Mouse (Mus musculus): ENCODE measurements around the gene Anxa5. TPM values are rescaled to one million over a fixed set of nuclear protein-coding genes. Genes with fewer than 3 reads are reported as not detected.
A peak's percentile ranks its signal among the peaks of the same experiment; 100 is the strongest.

Gene Anxa5
- polyA plus RNA-seq, 1 experiment from 2014 or later = 323 TPM

DNA sequence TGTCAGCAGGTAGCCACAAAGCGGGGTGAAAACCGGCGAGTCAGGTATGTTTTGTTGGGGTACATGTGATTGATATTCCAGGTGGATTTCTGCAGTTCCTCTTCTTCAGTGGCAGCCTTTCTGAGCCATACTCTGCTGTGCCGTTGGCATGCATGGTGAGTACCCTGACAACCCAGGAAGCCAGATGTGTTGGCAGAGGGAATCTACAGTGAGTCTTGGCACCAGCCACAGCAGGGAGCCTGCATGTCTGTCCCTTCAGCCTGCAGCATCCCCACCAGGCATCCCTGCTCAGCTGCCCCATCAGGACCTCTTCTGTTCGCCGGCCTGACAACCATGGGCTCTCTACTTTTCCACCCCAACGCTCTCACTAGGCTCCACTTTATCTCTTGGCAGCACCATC, 25.9 kb upstream of the Anxa5 start:
- no peaks in the 10 kb centered on the region; the same call in 1 of the 2 replicates for H3K27me3 ChIP-seq (ENCODE audit: control insufficient read depth, insufficient read depth, low read length)
- H3K4me2 ChIP-seq (ENCODE audit: low read depth, low read length) = no peak overlapping the region
- no peak overlapping the region for H3K4me3 ChIP-seq (replicated peaks; ENCODE audit: low read length)
- H3K9ac ChIP-seq (ENCODE audit: low read length) = no peak overlapping the region
- H3K9me3 ChIP-seq (replicated peaks; ENCODE audit: control insufficient read depth, low read length) = no peaks in the 10 kb centered on the region
- no peak overlapping the region for H3K27ac ChIP-seq (ENCODE audit: low read length)
- no peaks in the 10 kb centered on the region for H3K36me3 ChIP-seq (ENCODE audit: control insufficient read depth, insufficient read depth, low read length)
- ATAC-seq (ENCODE audit: insufficient read depth, low FRiP score) = no peak
- 72% methylated on average over 7 of the region's 7 CpGs for WGBS
- peaks cover 2% of the 10 kb centered on the region; the same call in 1 of the 2 replicates for H3K4me1 ChIP-seq (ENCODE audit: control insufficient read depth, insufficient read depth, low read length)

GRCm38 (mm10) chr3:36500976-36501375, 25.3 kb upstream of the Anxa5 start:
- Histone ChIP-seq H3K4me3 (replicated peaks; ENCODE audit: low read length) (no peak overlapping the region), H3K9me3 (replicated peaks; ENCODE audit: control insufficient read depth, low read length) (no peaks in the 10 kb centered on the region), H3K27me3 (ENCODE audit: control insufficient read depth, insufficient read depth, low read length) (no peaks in the 10 kb centered on the region; the same call in 1 of the 2 replicates), H3K27ac (ENCODE audit: low read length) (no peak overlapping the region), H3K36me3 (ENCODE audit: control insufficient read depth, insufficient read depth, low read length) (no peaks in the 10 kb centered on the region), H3K9ac (ENCODE audit: low read length) (no peak overlapping the region), H3K4me2 (ENCODE audit: low read depth, low read length) (no peak overlapping the region), H3K4me1 (ENCODE audit: control insufficient read depth, insufficient read depth, low read length) (peaks cover 4% of the 10 kb centered on the region; the same call in 1 of the 2 replicates)
- WGBS = 81% methylated on average over 8 of the region's 8 CpGs
- ATAC-seq (ENCODE audit: insufficient read depth, low FRiP score) = no peak

DNA sequence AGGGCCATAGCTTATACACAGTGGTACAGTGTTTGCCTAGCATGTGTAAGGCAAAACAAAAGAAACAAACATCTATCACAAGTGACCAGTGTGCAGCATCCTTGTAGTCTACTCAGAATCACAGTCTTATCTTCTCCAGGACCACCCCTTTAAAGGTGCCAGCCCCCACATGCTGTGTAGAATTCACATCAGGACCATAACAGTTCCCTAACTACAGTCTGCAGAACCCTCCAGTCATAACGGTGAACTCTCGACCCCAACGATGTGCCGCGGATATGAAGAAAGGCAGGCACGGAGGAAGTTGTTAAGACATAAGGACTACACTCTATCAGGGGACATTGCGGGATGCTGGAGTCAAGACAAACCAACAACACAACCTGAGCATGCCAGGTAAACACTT, 23.7 kb upstream of the Anxa5 start:
- H3K36me3 ChIP-seq (ENCODE audit: control insufficient read depth, insufficient read depth, low read length) = no peaks in the 10 kb centered on the region
- no peak overlapping the region for H3K4me2 ChIP-seq (ENCODE audit: low read depth, low read length)
- ATAC-seq (ENCODE audit: insufficient read depth, low FRiP score) = no peak
- H3K9me3 ChIP-seq (replicated peaks; ENCODE audit: control insufficient read depth, low read length) = no peaks in the 10 kb centered on the region
- H3K4me1 ChIP-seq (ENCODE audit: control insufficient read depth, insufficient read depth, low read length) = peaks cover 4% of the 10 kb centered on the region; the same call in 1 of the 2 replicates
- H3K27ac ChIP-seq (ENCODE audit: low read length) = no peak overlapping the region
- H3K27me3 ChIP-seq (ENCODE audit: control insufficient read depth, insufficient read depth, low read length) = no peaks in the 10 kb centered on the region; the same call in 1 of the 2 replicates
- WGBS = 94% methylated on average over 7 of the region's 7 CpGs
- H3K4me3 ChIP-seq (replicated peaks; ENCODE audit: low read length) = no peak overlapping the region
- H3K9ac ChIP-seq (ENCODE audit: low read length) = no peak overlapping the region

DNA sequence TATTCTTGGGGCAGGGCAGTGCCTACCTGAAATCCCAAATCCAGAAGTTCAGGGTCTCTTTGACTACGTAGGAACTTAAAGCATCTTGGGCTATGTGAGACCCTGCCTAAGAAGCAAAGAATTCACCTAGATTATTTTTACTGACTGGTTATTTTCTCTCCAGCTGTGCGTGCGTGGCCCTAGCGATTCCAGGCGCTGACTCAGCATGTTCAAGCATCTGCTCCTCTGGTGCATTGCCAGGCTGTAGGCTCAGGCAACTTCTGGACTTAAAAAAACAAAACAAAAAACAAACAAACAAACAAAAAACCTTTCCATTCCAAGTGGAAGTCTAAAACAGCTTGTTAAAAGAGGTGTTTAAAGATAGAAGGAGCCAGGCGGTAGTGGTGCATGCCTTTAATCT, 22.5 kb upstream of the Anxa5 start:
- ATAC-seq (ENCODE audit: insufficient read depth, low FRiP score) = no peak

DNA sequence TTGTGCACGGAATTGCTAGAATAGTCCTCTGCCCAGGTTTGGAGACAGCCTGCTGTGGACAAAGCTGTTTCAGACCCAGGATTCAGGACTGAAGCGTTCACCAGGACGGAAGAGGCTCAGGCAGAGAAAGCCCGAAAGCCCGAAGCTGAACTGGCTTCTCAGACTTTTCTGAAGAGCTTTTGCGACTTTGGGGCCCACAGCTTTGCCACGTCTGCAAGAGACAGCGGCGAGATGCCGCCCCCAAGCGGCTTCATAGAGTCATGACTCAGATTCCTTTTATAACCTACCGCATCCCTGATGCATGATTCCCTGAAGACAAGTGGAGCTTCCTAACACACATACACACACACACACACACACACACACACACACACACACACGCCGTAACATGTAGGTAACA, 21.1 kb upstream of the Anxa5 start:
- H3K4me3 ChIP-seq (replicated peaks; ENCODE audit: low read length) = no peak overlapping the region
- no peaks in the 10 kb centered on the region for H3K36me3 ChIP-seq (ENCODE audit: control insufficient read depth, insufficient read depth, low read length)
- no peaks in the 10 kb centered on the region for H3K9me3 ChIP-seq (replicated peaks; ENCODE audit: control insufficient read depth, low read length)
- 0 out of 2 replicates have a peak overlapping the region, but pooled peaks have one; percentile 9 for H3K4me2 ChIP-seq (ENCODE audit: low read depth, low read length)
- peak overlapping the region; percentile 40; the same call in 1 of the 2 replicates for H3K9ac ChIP-seq (ENCODE audit: low read length)
- no peak for ATAC-seq (ENCODE audit: insufficient read depth, low FRiP score)
- H3K27ac ChIP-seq (ENCODE audit: low read length) = no peak overlapping the region
- peaks cover 4% of the 10 kb centered on the region; the same call in 1 of the 2 replicates for H3K4me1 ChIP-seq (ENCODE audit: control insufficient read depth, insufficient read depth, low read length)
- 18% methylated on average over 14 of the region's 14 CpGs for whole genome bisulfite sequencing
- H3K27me3 ChIP-seq (ENCODE audit: control insufficient read depth, insufficient read depth, low read length) = no peaks in the 10 kb centered on the region; the same call in 1 of the 2 replicates

More for the DNA sequence above, 22.5 kb upstream of the Anxa5 start:
- H3K4me3 ChIP-seq (replicated peaks; ENCODE audit: low read length) = no peak overlapping the region
- no peak overlapping the region for H3K4me2 ChIP-seq (ENCODE audit: low read depth, low read length)
- no peak overlapping the region for H3K9ac ChIP-seq (ENCODE audit: low read length)
- H3K9me3 ChIP-seq (replicated peaks; ENCODE audit: control insufficient read depth, low read length) = no peaks in the 10 kb centered on the region
- WGBS = 86% methylated on average over 6 of the region's 6 CpGs
- H3K27ac ChIP-seq (ENCODE audit: low read length) = no peak overlapping the region
- peaks cover 4% of the 10 kb centered on the region; the same call in 1 of the 2 replicates for H3K4me1 ChIP-seq (ENCODE audit: control insufficient read depth, insufficient read depth, low read length)
- H3K27me3 ChIP-seq (ENCODE audit: control insufficient read depth, insufficient read depth, low read length) = no peaks in the 10 kb centered on the region; the same call in 1 of the 2 replicates
- no peaks in the 10 kb centered on the region for H3K36me3 ChIP-seq (ENCODE audit: control insufficient read depth, insufficient read depth, low read length)

DNA sequence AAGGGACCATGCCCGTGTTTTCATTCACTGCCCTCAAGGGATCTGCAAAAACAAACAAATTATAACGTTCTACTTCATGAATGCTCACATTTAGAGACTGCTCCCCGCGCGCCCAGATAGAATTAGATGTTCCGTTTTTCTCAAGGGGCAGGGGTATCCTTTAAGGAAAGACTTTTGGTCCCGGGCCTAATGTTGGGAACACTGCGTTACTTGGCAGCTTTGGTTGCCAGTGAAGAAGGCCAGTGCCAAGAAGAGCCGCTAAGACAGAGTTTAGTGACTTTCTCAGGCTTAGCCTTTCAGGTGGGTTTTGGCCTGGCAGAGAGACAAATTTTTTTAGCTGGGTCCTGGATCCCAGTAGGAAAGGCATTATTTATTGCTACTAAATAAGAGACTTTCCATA, 20.6 kb upstream of the Anxa5 start:
- peaks cover 4% of the 10 kb centered on the region; the same call in 1 of the 2 replicates for H3K4me1 ChIP-seq (ENCODE audit: control insufficient read depth, insufficient read depth, low read length)
- H3K27ac ChIP-seq (ENCODE audit: low read length) = no peak overlapping the region
- no peak overlapping the region for H3K4me2 ChIP-seq (ENCODE audit: low read depth, low read length)
- H3K4me3 ChIP-seq (replicated peaks; ENCODE audit: low read length) = no peak overlapping the region
- WGBS = 86% methylated on average over 9 of the region's 9 CpGs
- no peak overlapping the region for H3K9ac ChIP-seq (ENCODE audit: low read length)
- no peaks in the 10 kb centered on the region for H3K36me3 ChIP-seq (ENCODE audit: control insufficient read depth, insufficient read depth, low read length)
- no peaks in the 10 kb centered on the region; the same call in 1 of the 2 replicates for H3K27me3 ChIP-seq (ENCODE audit: control insufficient read depth, insufficient read depth, low read length)
- ATAC-seq (ENCODE audit: insufficient read depth, low FRiP score) = no peak
- H3K9me3 ChIP-seq (replicated peaks; ENCODE audit: control insufficient read depth, low read length) = no peaks in the 10 kb centered on the region

GRCm38 (mm10) chr3:36495436-36495835, 19.7 kb upstream of the Anxa5 start:
- 12% methylated on average over 6 of the region's 6 CpGs for WGBS
- no peak overlapping the region; the same call in 1 of the 2 replicates for H3K9ac ChIP-seq (ENCODE audit: low read length)
- peak; percentile 57; the same call in 1 of the 2 replicates for ATAC-seq (ENCODE audit: insufficient read depth, low FRiP score)

DNA sequence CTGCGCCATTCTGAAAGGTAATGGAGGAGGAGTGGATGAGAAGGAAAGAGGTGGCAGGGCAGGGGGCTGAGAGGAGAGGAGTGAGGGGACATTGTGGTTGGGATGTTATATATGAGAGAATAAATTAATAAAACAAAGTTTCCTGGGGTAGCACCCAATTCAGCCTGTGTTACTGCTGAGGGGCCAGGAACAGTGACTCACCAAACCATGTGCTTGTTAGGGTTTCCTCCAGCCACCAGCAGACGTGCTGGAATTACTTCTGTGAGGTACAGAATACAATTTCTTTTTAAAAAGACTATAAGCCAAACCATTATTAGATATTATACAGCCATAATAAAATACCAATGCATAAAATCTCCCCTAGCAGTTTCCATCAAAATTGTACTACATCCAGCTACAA, 18.9 kb upstream of the Anxa5 start:
- no peaks in the 10 kb centered on the region for H3K36me3 ChIP-seq (ENCODE audit: control insufficient read depth, insufficient read depth, low read length)
- H3K4me2 ChIP-seq (ENCODE audit: low read depth, low read length) = no peak overlapping the region
- no peak overlapping the region for H3K27ac ChIP-seq (ENCODE audit: low read length)
- no peak overlapping the region for H3K4me3 ChIP-seq (replicated peaks; ENCODE audit: low read length)
- no peaks in the 10 kb centered on the region for H3K9me3 ChIP-seq (replicated peaks; ENCODE audit: control insufficient read depth, low read length)
- H3K9ac ChIP-seq (ENCODE audit: low read length) = no peak overlapping the region
- peaks cover 4% of the 10 kb centered on the region; the same call in 1 of the 2 replicates for H3K4me1 ChIP-seq (ENCODE audit: control insufficient read depth, insufficient read depth, low read length)
- H3K27me3 ChIP-seq (ENCODE audit: control insufficient read depth, insufficient read depth, low read length) = no peaks in the 10 kb centered on the region; the same call in 1 of the 2 replicates
- no peak for ATAC-seq (ENCODE audit: insufficient read depth, low FRiP score)
- 77% methylated on average over 2 of the region's 2 CpGs for WGBS

More at GRCm38 (mm10) chr3:36495436-36495835, 19.7 kb upstream of the Anxa5 start:
- no peaks in the 10 kb centered on the region; the same call in 1 of the 2 replicates for H3K27me3 ChIP-seq (ENCODE audit: control insufficient read depth, insufficient read depth, low read length)
- H3K4me3 ChIP-seq (replicated peaks; ENCODE audit: low read length) = 0 out of 2 replicates have a peak overlapping the region, but pooled peaks have one; percentile 13
- H3K27ac ChIP-seq (ENCODE audit: low read length) = no peak overlapping the region
- H3K9me3 ChIP-seq (replicated peaks; ENCODE audit: control insufficient read depth, low read length) = no peaks in the 10 kb centered on the region
- no peaks in the 10 kb centered on the region for H3K36me3 ChIP-seq (ENCODE audit: control insufficient read depth, insufficient read depth, low read length)
- H3K4me2 ChIP-seq (ENCODE audit: low read depth, low read length) = peak overlapping the region; percentile 39
- H3K4me1 ChIP-seq (ENCODE audit: control insufficient read depth, insufficient read depth, low read length) = peaks cover 4% of the 10 kb centered on the region; the same call in 1 of the 2 replicates

DNA sequence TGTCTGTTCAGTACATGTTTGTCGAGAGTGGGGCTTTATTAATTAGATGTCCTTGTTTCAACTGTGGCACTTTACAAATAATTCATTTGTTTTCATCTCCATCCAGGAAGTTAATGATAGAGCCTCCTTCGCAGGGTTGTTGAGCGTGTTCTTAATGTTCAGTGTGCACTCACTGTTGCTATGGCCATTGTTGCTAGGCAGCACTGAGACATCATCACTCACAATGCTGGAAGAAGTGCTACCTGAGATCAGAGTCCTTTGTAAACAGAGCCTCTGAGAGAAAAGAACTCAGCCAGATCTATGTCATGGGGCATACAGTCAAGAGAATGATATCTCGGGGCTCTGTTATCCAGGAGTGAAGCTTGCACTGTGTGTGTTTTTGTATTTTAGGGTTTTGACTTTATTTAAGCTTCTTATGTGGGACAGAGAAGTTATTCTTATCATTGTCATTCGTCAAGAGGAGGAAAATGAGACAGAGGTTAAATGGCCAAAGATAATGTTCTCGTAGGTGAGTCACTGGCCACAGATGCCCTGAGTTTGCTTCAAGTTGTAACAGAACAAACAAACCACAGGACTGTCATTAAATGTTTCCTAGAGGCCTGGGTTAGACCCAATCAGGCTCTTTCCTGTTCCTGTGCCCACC, 18.1 kb upstream of the Anxa5 start:
- H3K4me2 ChIP-seq (ENCODE audit: low read depth, low read length) = no peak overlapping the region
- no peaks in the 10 kb centered on the region; the same call in 1 of the 2 replicates for H3K27me3 ChIP-seq (ENCODE audit: control insufficient read depth, insufficient read depth, low read length)
- no peak overlapping the region for H3K9ac ChIP-seq (ENCODE audit: low read length)
- no peaks in the 10 kb centered on the region for H3K9me3 ChIP-seq (replicated peaks; ENCODE audit: control insufficient read depth, low read length)
- H3K4me1 ChIP-seq (ENCODE audit: control insufficient read depth, insufficient read depth, low read length) = peaks cover 4% of the 10 kb centered on the region; the same call in 1 of the 2 replicates
- no peak overlapping the region for H3K27ac ChIP-seq (ENCODE audit: low read length)
- no peak for ATAC-seq (ENCODE audit: insufficient read depth, low FRiP score)
- no peak overlapping the region for H3K4me3 ChIP-seq (replicated peaks; ENCODE audit: low read length)
- 37% methylated on average over 6 of the region's 6 CpGs for WGBS
- no peaks in the 10 kb centered on the region for H3K36me3 ChIP-seq (ENCODE audit: control insufficient read depth, insufficient read depth, low read length)

Data from stomach, embryonic 16.5 days (tissue).